Mouse (Mus musculus) brown adipose tissue, adult 24 weeks (tissue): ENCODE measurements around the gene Cic. TPM values are rescaled to one million over a fixed set of nuclear protein-coding genes. Genes with fewer than 3 reads are reported as not detected.
A peak's percentile ranks its signal among the peaks of the same experiment; 100 is the strongest.

Source experiments
- H3K27ac ChIP-seq: fragments of 200-500 bp; replicated peaks from 2 replicates; pipeline ENCODE4 v1.5.1; 2012; ENCODE audit warnings: low read depth, mild to moderate bottlenecking, low read length
- H3K4me1 ChIP-seq: fragments of 200-500 bp; 2 replicates; pipeline ENCODE4 v1.6.1; 2012; ENCODE audit warnings: low read length, mixed read lengths; ENCODE audit not compliant: control insufficient read depth, insufficient read depth, insufficient read length
- H3K4me3 ChIP-seq: fragments of 200-500 bp; 2 replicates; pipeline ENCODE4 v1.5.1; 2012; ENCODE audit warnings: low read depth, mild to moderate bottlenecking, low read length, moderate library complexity; ENCODE audit not compliant: insufficient read depth
- polyA plus RNA-seq: library from polyadenylated mRNA; stranded (reverse); fragments of >200 nt; gene quantifications from 2 replicates; pipeline ENCODE4 v1.2.4, GENCODE M21; 2012; ENCODE audit not compliant: missing spikeins, insufficient read depth, insufficient read length

The Cic gene
- polyA plus RNA-seq, 1 experiment: 25.2 TPM

GRCm38 (mm10) chr7:25237249-25238014, 30.1 kb upstream of the Cic start, which contains the start of gene Gsk3a:
TSS of gene Gsk3a (minus strand) at chr7:25237851.
- Histone ChIP-seq H3K4me3 (peak within 1 kb of the TSS; percentile 81), H3K4me1 (peaks cover 4% of the 10 kb centered on the region; the same call in 1 of the 2 replicates), H3K27ac (peak within 1 kb of the TSS; percentile 96)

- H3K4me3 ChIP-seq: peak overlapping the region; percentile 64
- H3K27ac ChIP-seq: peak overlapping the region; percentile 96
- H3K4me1 ChIP-seq: peaks cover 4% of the 10 kb centered on the region; the same call in 1 of the 2 replicates
Measured at GRCm38 (mm10) chr7:25238015-25238706, 29.3 kb upstream of the Cic start.

- Histone ChIP-seq H3K4me3 (peak overlapping the region; percentile 52), H3K27ac (peak overlapping the region; percentile 89), H3K4me1 (peaks cover 4% of the 10 kb centered on the region; the same call in 1 of the 2 replicates)
Measured at GRCm38 (mm10) chr7:25238829-25239623, 28.5 kb upstream of the Cic start.

GRCm38 (mm10) chr7:25240631-25241030, 26.9 kb upstream of the Cic start:
- Histone ChIP-seq H3K4me3 (no peak overlapping the region), H3K27ac (no peak overlapping the region), H3K4me1 (peaks cover 4% of the 10 kb centered on the region; the same call in 1 of the 2 replicates)

- H3K27ac ChIP-seq: no peak overlapping the region
- H3K4me1 ChIP-seq: peaks cover 2% of the 10 kb centered on the region; the same call in 1 of the 2 replicates
- no peak overlapping the region for H3K4me3 ChIP-seq
Measured at GRCm38 (mm10) chr7:25241062-25241461, 26.4 kb upstream of the Cic start.

- Histone ChIP-seq H3K4me1 (peaks cover 14% of the 10 kb centered on the region), H3K4me3 (no peak overlapping the region), H3K27ac (no peak overlapping the region)
Measured at GRCm38 (mm10) chr7:25243361-25243760, 24.1 kb upstream of the Cic start.

- Histone ChIP-seq H3K4me1 (peaks cover 16% of the 10 kb centered on the region), H3K4me3 (no peak overlapping the region), H3K27ac (no peak overlapping the region)
Measured at GRCm38 (mm10) chr7:25244562-25245369, 22.7 kb upstream of the Cic start.

GRCm38 (mm10) chr7:25246079-25246758, 21.3 kb upstream of the Cic start:
- peak overlapping the region; percentile 9 for H3K4me3 ChIP-seq
- H3K4me1 ChIP-seq: peaks cover 16% of the 10 kb centered on the region

GRCm38 (mm10) chr7:25246759-25247137, 20.8 kb upstream of the Cic start:
- peak overlapping the region; percentile 9 for H3K4me3 ChIP-seq
- peaks cover 19% of the 10 kb centered on the region for H3K4me1 ChIP-seq

More at GRCm38 (mm10) chr7:25246079-25246758, 21.3 kb upstream of the Cic start:
- peak overlapping the region; percentile 30; the same call in 1 of the 2 replicates for H3K27ac ChIP-seq

GRCm38 (mm10) chr7:25247498-25247897, 20.0 kb upstream of the Cic start:
- Histone ChIP-seq H3K27ac (peak overlapping the region; percentile 36; the same call in 1 of the 2 replicates), H3K4me1 (peaks cover 19% of the 10 kb centered on the region), H3K4me3 (peak overlapping the region; percentile 72)

More at GRCm38 (mm10) chr7:25246759-25247137, 20.8 kb upstream of the Cic start:
- H3K27ac ChIP-seq: peak overlapping the region; percentile 30; the same call in 1 of the 2 replicates

- peak overlapping the region; percentile 72 for H3K4me3 ChIP-seq
- H3K4me1 ChIP-seq: peaks cover 19% of the 10 kb centered on the region
- H3K27ac ChIP-seq: peak overlapping the region; percentile 90
Measured at GRCm38 (mm10) chr7:25248018-25248647, 19.4 kb upstream of the Cic start.

- Histone ChIP-seq H3K4me1 (peaks cover 19% of the 10 kb centered on the region), H3K27ac (peak overlapping the region; percentile 90), H3K4me3 (peak overlapping the region; percentile 72)
Measured at GRCm38 (mm10) chr7:25248846-25249313, 18.6 kb upstream of the Cic start.
